Mouse (Mus musculus) C2C12 (cell line): ENCODE data around the gene Endog.

ENCODE experiments used
- CEBPB ChIP-seq: IDR thresholded peaks from one replicate; pipeline ENCODE4 v1.6.1; 2011; ENCODE audit warnings: low read depth, mild to moderate bottlenecking, control low read depth, moderate library complexity
- CTCF ChIP-seq: IDR thresholded peaks from one replicate; pipeline ENCODE4 v1.5.1; 2011; ENCODE audit not compliant: control insufficient read depth, insufficient read depth, insufficient read length

DNA sequence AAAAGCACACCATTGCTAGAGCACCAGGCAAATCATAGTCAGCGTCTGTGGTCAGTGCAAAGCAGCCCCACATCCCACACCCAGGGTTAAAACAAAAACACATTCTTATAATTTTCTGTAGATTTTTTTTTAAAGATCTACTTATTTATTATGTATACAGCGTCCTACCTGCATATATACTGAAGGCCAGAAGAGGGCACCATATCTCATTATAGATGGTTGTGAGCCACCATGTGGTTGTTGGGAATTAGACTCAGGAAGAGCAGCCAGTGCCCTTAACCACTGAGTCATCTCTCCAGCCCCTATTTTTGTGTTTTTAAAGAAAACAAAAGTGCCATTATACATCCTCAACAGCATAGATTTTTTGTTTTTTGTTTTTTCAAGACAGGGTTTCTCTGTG, 42.5 kb upstream of the Endog start:
- TF ChIP-seq CTCF (no peak), CEBPB (no peak)
